Mouse (Mus musculus): Measurements from ENCODE around the gene Slc51b.

DNA sequence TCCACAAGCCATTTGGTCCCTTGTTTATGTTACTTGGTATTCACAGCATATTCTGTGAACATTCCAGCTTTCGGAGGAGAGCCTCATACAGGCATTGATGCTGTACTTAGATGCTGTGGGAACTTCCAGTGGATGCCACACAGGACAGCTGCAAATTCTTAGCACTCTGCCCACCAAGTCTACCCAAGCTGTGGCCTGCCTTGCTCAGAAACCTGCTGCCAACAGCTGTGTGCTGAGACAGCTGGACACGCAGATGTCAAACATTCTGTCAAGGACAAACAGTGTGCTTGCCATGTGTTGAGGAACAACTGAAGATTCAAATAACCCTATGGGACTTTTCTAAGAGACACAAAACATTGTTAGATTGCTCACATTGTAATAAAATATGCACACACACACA is 36.2 kb upstream of the Slc51b start:
- TF ChIP-seq CTCF (IDR thresholded peaks at IDR 0.05; ENCODE audit: extremely low read depth, insufficient read depth, low read length): no peak
- no peak for TF ChIP-seq POLR2A (IDR thresholded peaks at IDR 0.05; ENCODE audit: extremely low read depth, insufficient read depth, low read length)
